Mouse (Mus musculus): ENCODE results near the gene Poc5. TPM values are rescaled to one million over a fixed set of nuclear protein-coding genes. Genes with fewer than 3 reads are reported as not detected.

Gene Poc5
- total RNA-seq, 2 experiments from 2014 or later, result 28.2 to 30.9 TPM

GRCm38 (mm10) chr13:96462644-96463043 is 74.5 kb downstream of the Poc5 start:
- no peak for DNase-seq (ENCODE audit: extremely low spot score in 1 of 2, low spot score in 2 of 2)
- intact Hi-C loops (cut with DNase I), result no loop called here

- no peak for DNase-seq (ENCODE audit: extremely low spot score in 1 of 2, low spot score in 2 of 2)
- intact Hi-C loops (cut with DNase I), result no loop called here
Observed at GRCm38 (mm10) chr13:96465315-96465714, 77.2 kb downstream of the Poc5 start.

Small RNA genes within 50 kb of the gene (microRNA-seq; reads per million reads assigned to microRNA genes)
- gene Gm25213, result not detected

Other genes with a start within 250 kb of the Poc5 start
- gene Ankdd1b, start 82.9 kb downstream of the Poc5 start, total RNA-seq (2021), result under 1 TPM; 0.18 to 0.24 TPM
- gene Gm17622, start 102.4 kb downstream of the Poc5 start, total RNA-seq (2021), result not detected
- gene Polk, start 154.3 kb downstream of the Poc5 start, total RNA-seq (2021), result 10 to 100 TPM in 1 of 2 experiments, 1 to 10 TPM in 1; 9.7 to 11.0 TPM
- gene Col4a3bp, start 154.3 kb downstream of the Poc5 start, total RNA-seq (2021), result 10 to 100 TPM; 57.8 to 63.2 TPM

All from left cerebral cortex, postnatal 10 days (tissue).